Mouse (Mus musculus): ENCODE data around the gene 1110032F04Rik. TPM values are rescaled to one million over a fixed set of nuclear protein-coding genes. Genes with fewer than 3 reads are reported as not detected.

The 1110032F04Rik gene
- polyA plus RNA-seq (2017; shearing (Covaris generic)): 10.6 TPM

DNA sequence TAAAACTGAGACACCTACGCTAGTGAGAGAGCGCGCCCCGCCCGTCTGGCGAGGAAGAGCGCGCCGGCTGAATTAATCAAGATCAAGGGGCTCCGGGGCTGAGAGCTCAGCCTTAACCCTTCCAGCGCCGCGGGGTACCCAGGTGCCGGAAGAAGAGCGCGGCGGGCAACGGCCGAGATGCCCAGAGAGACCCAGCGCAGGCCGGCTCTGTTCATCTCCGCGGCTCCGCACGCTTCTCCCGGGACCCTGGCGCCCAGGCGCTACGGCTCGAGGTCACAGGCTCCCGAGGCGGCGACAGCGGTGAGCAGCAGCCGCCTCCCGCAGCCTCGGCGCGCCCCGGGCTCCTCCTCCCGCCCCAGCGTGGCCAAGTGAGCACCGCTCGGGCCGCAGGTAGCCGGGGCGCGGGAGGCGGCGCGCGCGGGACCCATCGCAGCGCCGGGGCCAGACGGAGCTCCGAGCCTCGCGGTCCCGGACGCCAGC is at the start of gene 1110032F04Rik:
Gene 1110032F04Rik, plus strand, starts transcription at position 376 of the 480 bp plus-strand sequence.

Other genes starting within 250 kb of the 1110032F04Rik start
- not detected for gene Il12a, start 178.9 kb upstream of the 1110032F04Rik start, polyA plus RNA-seq (2017; shearing (Covaris generic))
- 57.6 TPM for gene Ift80, start 135.0 kb downstream of the 1110032F04Rik start, polyA plus RNA-seq (2017; shearing (Covaris generic))
- gene Smc4, start 135.2 kb downstream of the 1110032F04Rik start, polyA plus RNA-seq (2017; shearing (Covaris generic)): 441 TPM
- 89.5 TPM for gene Trim59, start 175.2 kb downstream of the 1110032F04Rik start, polyA plus RNA-seq (2017; shearing (Covaris generic))

Data from naive thymus-derived CD4-positive, alpha-beta T cell, adult 5 months (primary cell).